Mouse (Mus musculus) heart, adult 2 months (tissue): ENCODE measurements around the gene Nos1.

Experiments used
- CTCF ChIP-seq: fragments of 200-600 bp; IDR thresholded peaks from 2 replicates; pipeline ENCODE4 v1.8.1; 2022; ENCODE audit warnings: antibody characterized with exemption, mild to moderate bottlenecking, moderate library complexity
- EP300 ChIP-seq: fragments of 200-500 bp; IDR thresholded peaks from 2 replicates; pipeline ENCODE4 v1.6.1; 2011; ENCODE audit warnings: low read depth, low read length, control low read depth; ENCODE audit not compliant: insufficient read depth

- no peak for TF ChIP-seq EP300
- TF ChIP-seq CTCF, result no peak
Observed at GRCm38 (mm10) chr5:117850474-117850873, 69.6 kb downstream of the Nos1 start.
